Mouse (Mus musculus): Measurements from ENCODE around the gene Zbtb8b. TPM values are rescaled to one million over a fixed set of nuclear protein-coding genes. Genes with fewer than 3 reads are reported as not detected.
"Not testable (repeated sequence)": the region's sequence is repeated elsewhere in the genome, so short reads cannot be mapped to it uniquely, and the experiment has no call there.

Gene Zbtb8b
- total RNA-seq, 4 experiments from 2014 or later: 3.4 to 4.6 (median 4.0) TPM

DNA sequence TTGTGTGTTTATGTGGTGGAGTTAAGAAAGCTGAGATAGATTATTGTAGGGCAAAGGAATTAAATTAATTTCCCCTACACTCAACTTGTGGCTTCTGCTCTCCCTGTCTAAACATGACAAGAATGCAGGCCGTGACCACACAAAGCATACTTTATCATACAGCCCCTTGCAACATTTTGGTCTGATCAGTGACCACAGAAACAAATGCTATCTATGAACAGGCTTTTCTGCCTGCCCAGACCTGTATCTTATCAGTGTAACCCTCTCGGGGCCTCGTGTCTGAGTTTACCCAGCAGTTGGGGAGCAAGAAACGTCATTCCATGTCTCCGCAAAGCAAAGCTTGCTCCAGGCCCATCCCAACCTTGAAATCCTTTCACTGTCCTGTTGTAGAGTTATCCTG is 24.2 kb downstream of the Zbtb8b start:
- DNase-seq (ENCODE audit: low spot score in 2 of 2): no peak

DNA sequence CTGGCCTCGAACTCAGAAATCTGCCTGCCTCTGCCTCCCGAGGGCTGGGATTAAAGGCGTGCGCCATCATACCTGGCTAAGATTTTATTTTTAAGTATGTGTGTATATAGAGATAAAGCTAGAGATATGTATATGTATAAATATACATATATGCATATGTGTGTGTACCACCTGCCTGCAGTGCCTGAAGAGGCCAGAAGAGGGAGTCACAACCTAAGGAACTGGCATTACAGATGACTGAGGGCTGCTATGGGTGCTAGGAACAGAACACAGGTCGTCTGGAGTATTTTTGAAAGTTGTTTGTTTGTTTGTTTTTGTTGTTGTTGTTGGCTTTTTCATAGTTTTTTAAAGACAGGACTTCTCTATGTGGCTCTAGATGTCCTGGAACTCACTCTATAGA is 24.8 kb downstream of the Zbtb8b start:
- no peak for DNase-seq (ENCODE audit: low spot score in 2 of 2)

GRCm38 (mm10) chr4:129410991-129411390 is 29.7 kb downstream of the Zbtb8b start:
- DNase-seq (ENCODE audit: low spot score in 2 of 2): no peak

- not testable (repeated sequence) for DNase-seq (ENCODE audit: low spot score in 2 of 2)
These were observed 30.1 kb downstream of the Zbtb8b start for GRCm38 (mm10) chr4:129410532-129410931.

- peak in 1 of 2 experiments; percentile 9 for DNase-seq (ENCODE audit: low spot score in 2 of 2)
These were observed 34.2 kb downstream of the Zbtb8b start for GRCm38 (mm10) chr4:129406447-129406846.

DNA sequence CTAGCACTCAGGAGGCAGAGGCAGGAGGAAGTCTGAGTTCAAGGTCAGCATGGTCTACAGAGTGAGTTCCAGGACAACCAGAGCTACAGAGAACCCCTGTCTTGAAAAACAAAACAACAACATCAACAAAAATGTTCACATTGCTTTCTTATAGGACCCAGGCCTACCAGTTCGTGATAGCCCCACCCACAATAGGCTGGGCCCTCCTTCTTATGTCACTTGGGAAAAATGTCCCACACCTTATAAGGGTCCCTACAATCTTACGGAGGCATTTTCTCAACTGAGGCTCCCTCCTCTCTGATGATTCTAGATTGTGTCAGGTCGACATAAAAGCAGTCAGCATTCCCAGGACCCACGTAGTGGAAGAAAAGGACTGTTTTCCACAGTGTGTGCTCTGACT is 40.8 kb downstream of the Zbtb8b start:
- no peak for DNase-seq (ENCODE audit: low spot score in 2 of 2)

DNA sequence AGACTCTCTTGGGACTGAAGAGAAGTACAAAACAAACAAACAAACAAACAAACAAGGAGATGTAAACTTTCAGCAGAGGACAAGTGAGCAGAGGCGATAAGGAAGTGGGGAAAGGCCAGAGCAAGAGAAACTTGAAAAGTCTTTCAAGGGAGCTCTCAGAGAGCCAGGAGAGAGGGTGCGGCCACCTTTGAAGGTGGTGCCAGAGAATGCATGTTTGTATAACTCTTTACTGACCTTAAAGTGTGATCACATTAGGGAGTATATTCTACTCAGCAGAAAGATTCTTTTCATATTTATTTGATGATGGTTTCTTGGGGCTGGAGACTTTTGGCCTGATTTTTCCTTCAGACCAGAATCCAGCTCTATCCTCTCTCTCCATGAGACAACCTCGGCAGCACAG is 43.7 kb downstream of the Zbtb8b start:
- DNase-seq (ENCODE audit: low spot score in 2 of 2): no peak

DNA sequence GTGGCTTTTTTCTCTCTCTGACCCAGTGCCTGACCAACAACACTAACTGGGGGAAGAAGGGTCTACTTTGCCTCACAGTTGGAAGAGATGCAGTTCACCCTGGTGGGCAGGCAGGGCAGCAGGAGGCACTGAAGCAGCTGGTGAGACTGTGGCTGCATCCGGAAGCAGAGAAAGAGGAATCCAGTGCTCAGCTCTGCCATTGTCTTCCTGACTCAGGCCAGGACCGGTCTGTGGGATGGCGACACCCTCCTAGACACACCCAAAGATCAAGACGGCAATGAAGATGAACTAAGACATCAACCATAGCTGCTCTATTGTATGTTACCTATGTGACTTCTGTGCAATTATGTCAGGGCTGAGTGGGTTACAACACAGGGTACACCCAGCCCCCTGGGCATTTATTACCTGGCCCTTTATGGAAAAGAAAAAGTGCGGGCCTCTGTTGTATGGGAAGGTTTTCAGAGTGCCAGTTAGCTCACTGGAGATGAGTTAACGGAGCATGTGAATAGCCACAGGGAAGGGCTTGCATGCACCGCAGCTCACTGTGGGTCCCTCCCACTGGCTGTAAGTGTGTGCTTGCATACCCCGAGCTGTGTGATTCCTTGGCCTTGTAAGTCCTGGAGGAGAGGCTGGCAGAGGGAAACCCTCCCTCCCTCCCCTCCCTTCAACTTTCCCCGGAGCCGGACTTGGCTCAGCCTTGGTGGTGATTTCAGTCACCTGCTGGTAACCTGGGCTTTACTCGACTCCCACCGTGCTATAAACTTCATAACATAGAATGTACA is 46.4 kb downstream of the Zbtb8b start:
- DNase-seq (ENCODE audit: low spot score in 2 of 2): no peak

DNA sequence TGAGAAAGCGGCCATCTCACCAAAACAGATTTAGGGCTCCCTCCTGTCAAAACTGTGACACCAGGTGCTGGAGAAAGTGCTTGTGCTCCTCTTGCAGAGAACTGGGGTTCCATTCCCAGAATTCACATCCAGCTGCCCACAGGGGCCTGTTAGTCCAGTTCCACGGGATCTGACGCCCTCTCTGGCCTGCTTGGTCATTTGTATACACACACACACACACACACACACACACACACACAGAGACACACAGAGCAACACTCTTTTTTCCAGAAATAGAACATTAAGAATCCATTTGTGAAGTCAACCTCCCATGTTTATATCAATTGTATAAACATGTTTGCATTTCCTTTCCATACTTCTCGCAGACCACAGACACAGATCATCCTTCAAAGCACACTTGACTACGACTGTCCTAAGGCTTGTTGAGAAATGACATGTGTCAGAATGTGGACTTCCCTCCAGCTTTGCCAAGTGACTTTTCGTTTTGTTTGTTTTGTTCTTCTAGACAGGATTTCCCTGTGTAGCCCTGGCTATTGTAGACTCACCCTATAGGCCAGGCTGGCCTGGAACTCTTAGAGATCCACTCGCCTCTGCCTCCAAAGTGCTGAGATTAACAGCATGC is 49.6 kb downstream of the Zbtb8b start:
- DNase-seq (ENCODE audit: low spot score in 2 of 2): no peak

GRCm38 (mm10) chr4:129390216-129390743 is 50.4 kb downstream of the Zbtb8b start:
- DNase-seq (ENCODE audit: low spot score in 2 of 2): no peak

GRCm38 (mm10) chr4:129388404-129388803 is 52.2 kb downstream of the Zbtb8b start:
- DNase-seq (ENCODE audit: low spot score in 2 of 2): no peak

- no peak for DNase-seq (ENCODE audit: low spot score in 2 of 2)
These were observed 53.7 kb downstream of the Zbtb8b start for GRCm38 (mm10) chr4:129386989-129387388.

- no peak for DNase-seq (ENCODE audit: low spot score in 2 of 2)
These were observed 54.2 kb downstream of the Zbtb8b start for GRCm38 (mm10) chr4:129386269-129386946.

DNA sequence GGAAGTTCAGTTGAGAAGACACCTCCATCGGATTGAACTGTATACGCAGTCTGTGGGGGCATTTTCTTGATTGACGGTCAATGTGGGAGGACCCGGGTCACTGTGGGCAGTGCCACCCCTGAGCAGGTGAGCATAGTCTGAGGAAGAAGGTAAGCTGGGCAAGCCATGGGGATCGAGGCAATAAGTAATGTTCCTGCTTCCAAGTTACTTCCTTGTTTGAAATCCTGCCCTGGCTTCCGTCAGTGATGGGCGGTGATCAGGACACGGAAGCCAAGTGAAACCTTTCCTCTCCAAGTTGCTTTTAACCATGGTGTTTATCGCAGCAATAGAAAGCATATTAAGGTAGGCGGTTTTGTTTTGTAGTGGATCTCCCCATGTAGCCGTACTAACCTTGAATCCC is 55.0 kb downstream of the Zbtb8b start:
- DNase-seq (ENCODE audit: low spot score in 2 of 2): no peak

GRCm38 (mm10) chr4:129384440-129384839 is 56.2 kb downstream of the Zbtb8b start:
- DNase-seq (ENCODE audit: low spot score in 2 of 2): no peak

GRCm38 (mm10) chr4:129383586-129383985 is 57.1 kb downstream of the Zbtb8b start:
- no peak for DNase-seq (ENCODE audit: low spot score in 2 of 2)

- no peak for DNase-seq (ENCODE audit: low spot score in 2 of 2)
These were observed 58.2 kb downstream of the Zbtb8b start for GRCm38 (mm10) chr4:129382488-129382887.

DNA sequence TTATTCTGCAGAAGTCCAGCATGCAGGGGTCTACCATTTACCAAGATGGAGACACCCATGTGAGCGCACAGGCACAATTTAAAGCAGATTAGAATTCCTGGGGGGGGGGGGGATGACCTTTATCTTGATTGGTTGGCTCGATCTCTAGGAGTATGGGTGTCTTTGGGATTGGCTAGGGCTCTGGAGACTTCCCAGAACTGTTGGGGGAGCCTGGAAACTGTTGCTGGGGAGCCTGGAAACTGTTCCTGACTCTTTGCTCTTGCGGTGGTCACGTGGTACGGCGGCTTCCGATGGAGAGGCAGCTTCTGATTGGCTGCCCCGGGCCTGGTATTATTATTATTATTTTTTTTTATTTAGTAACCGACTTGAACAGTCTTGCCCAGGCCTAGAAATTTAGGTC is 58.6 kb downstream of the Zbtb8b start:
- DNase-seq (ENCODE audit: low spot score in 2 of 2): no peak

DNA sequence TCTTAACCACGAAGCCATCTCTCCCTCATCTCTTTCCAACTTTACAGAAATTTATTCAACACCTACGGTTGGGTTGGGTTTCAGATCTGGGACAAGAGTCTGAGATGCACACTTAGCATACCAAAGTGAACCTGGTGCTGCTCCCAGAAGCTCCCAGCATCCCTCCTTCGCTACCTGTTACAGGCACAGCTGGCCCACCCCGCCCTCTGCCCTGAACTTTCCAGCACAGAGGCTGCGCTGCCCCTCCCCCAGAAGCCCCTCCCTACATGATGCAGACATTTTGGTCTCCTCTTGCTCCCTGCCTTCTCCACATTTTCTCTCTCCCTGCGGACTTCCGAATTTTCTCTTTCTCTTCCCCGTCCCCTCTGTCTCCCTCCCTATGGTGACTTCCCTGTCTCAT is 59.5 kb downstream of the Zbtb8b start:
- DNase-seq (ENCODE audit: low spot score in 2 of 2): no peak

- no peak for DNase-seq (ENCODE audit: low spot score in 2 of 2)
These were observed 60.8 kb downstream of the Zbtb8b start for GRCm38 (mm10) chr4:129379805-129380204.

GRCm38 (mm10) chr4:129377601-129378390 is 62.9 kb downstream of the Zbtb8b start, which contains the start of gene Zbtb8a:
Gene Zbtb8a (minus strand): TSS chr4:129378116.
- peak in 1 of 2 experiments; percentile 7 for DNase-seq (ENCODE audit: low spot score in 2 of 2)
